Mouse (Mus musculus) left cerebral cortex, adult 6 months (tissue): Measurements from ENCODE around the gene Sgk1. TPM values are rescaled to one million over a fixed set of nuclear protein-coding genes. Genes with fewer than 3 reads are reported as not detected.

Source experiments
- long read RNA-seq, 2 experiments: library from polyadenylated mRNA; unstranded; transcript quantifications; one replicate each; pipeline ENCODE4 v2.0.0; 2019 to 2020
- polyA plus RNA-seq: library from polyadenylated mRNA; unstranded; fragments of <200 nt; fragmentation: Nextera tagmentation; gene quantifications from 2 replicates; pipeline ENCODE4 v1.2.3, GENCODE M21; 2021

Gene Sgk1
- 30.4 and 36.8 TPM in 2 replicates for polyA plus RNA-seq
- long read RNA-seq, experiment 1, transcript Sgk1-204 (14 exons, 3,096 nt) = minor isoform, 94 of 343 reads
- long read RNA-seq, experiment 1, transcript Sgk1-202 (12 exons, 2,576 nt) = minor isoform, 29 of 343 reads
- long read RNA-seq, experiment 1, transcript Sgk1-201 (12 exons, 2,456 nt) = major isoform, 177 of 343 reads
- long read RNA-seq, experiment 1, partial matches to known transcripts = 23 of 343 reads
- long read RNA-seq, experiment 1, other reads (novel, unspliced or antisense) = 19 of 343 reads
- long read RNA-seq, experiment 2, transcript Sgk1-204 (14 exons, 3,096 nt) = minor isoform, 7 of 32 reads
- long read RNA-seq, experiment 2, transcript Sgk1-201 (12 exons, 2,456 nt) = major isoform, 14 of 32 reads
- long read RNA-seq, experiment 2, partial matches to known transcripts = 6 of 32 reads
- long read RNA-seq, experiment 2, other reads (novel, unspliced or antisense) = 1 of 32 reads

DNA sequence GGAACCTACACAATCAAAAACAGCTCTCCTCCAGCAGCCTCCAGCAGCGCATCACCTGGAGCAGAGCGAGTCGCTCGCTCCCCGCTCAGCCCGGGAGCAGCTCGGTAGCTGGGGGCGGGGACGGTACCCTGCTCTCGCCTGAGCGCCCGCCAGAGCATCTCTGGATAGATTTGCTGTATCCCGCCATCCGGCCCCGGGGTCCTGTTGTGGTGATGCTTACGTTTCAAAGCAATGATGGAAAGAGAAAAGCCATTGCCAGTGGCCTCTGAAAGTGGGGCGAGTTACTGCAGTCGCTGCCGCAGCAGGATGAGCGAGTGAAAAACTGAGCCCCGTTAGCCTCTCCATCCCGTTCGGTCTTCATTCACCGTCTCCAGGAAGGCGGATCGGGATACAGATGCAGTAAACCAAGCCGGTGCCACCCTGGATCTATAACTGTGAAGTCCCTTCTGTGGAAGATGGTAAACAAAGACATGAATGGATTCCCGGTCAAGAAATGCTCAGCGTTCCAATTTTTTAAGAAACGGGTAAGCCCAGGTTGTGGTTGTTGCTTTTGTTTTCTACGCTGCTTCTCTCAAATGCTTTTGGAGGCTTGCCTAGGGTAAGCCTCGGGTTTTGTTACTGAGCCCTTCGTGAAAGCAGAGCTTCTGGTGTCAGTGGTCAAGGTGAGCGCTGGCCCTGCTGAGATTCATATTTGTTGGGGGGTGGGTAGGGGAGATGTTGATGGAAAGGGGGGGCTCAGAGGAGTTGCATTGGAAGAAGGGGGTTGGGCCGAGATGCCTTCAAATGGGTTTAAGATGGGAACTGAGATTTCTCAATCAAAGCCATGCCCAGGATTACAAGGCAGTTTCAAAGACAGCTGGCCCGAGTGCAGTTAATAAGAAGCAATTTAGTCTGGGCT, at the start of gene Sgk1:
Gene Sgk1 (plus strand): TSS at position 1 of the 898 bp plus-strand sequence.

Other genes with a start within 250 kb of the Sgk1 start
- not detected in 2 replicates for gene 4930444G20Rik, start 185.9 kb downstream of the Sgk1 start, polyA plus RNA-seq